Mouse (Mus musculus) Patski (cell line): ENCODE results near the gene Ss18l2. TPM values are rescaled to one million over a fixed set of nuclear protein-coding genes. Genes with fewer than 3 reads are reported as not detected.
A peak's percentile ranks its signal among the peaks of the same experiment; 100 is the strongest.

Experiments used
- ATAC-seq: fragments of 100-300 bp; one replicate; pipeline ENCODE4 v1.8.0; 2021
- CTCF ChIA-PET: fragments of 350-600 bp; sonication (Branson Sonifier 250); formaldehyde crosslinking; loops from one replicate; lab custom pipeline; 2022; ENCODE audit warnings: inconsistent platforms; lab: Charles Lee
- POLR2A ChIA-PET: fragments of 350-600 bp; sonication (Branson Sonifier 250); formaldehyde crosslinking; loops from one replicate; lab custom pipeline; 2022; ENCODE audit warnings: antibody characterized with exemption, inconsistent platforms; lab: Charles Lee
- DNase-seq: peaks from one replicate; pipeline ENCODE4 v3.0.0-alpha.2; 2011; ENCODE audit warnings: low read depth, low spot score
- H3K27me3 ChIP-seq: fragments of 371-371 bp; one replicate; pipeline ENCODE4 v1.5.1; 2021
- CTCF ChIP-seq: fragments of 100-300 bp; IDR thresholded peaks from one replicate; pipeline ENCODE4 v1.5.1; 2021
- in situ Hi-C: fragments of 300-500 bp; cut with MboI; formaldehyde crosslinking; loops from 3 replicates; pipeline ENCODE4 v1.11.1; 2018; ENCODE audit warnings: low pct_unique_long_range_greater_than_20kb, mixed read lengths
- polyA plus RNA-seq: library from polyadenylated mRNA; unstranded; gene quantifications from one replicate; pipeline ENCODE4 v1.2.3, GENCODE M21; 2021

Ss18l2 gene
- polyA plus RNA-seq, result 63.8 TPM

DNA sequence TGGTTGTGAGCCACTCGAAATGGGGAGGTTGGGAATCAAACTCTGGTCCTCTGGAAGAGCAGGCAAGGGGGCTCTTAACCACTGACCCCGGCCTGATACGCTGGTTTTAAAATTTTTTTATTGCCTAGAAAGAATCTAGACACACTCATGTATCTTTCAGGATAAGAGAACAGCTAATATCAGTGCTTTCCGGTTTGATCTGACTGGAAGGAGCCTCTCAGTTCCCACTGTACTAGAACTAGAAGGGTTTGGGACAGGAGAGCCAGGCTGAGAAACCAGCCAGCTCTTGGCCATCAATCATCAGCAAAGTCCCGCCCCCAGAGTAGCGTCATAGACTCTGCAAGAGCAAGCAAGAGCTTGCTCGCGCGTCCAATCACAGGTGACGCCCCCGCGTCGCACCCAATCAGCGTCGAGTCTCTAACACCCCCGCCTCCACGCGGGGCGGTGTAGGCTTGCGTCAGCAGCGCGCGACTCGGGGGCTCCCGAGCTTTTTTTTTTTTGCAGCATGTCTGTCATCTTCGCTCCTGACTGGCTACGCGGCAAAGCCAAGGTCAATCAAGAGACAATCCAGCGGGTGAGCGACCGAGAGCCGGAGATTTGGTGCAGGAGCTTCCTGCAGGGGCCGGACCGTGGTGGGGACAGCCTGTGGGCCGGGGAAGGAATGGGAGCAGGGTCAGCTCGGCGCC, at the start of gene Ss18l2:
Gene Ss18l2 (plus strand): TSS at position 432 of the 686 bp plus-strand sequence.
- DNase-seq, result peak; percentile 83

DNA sequence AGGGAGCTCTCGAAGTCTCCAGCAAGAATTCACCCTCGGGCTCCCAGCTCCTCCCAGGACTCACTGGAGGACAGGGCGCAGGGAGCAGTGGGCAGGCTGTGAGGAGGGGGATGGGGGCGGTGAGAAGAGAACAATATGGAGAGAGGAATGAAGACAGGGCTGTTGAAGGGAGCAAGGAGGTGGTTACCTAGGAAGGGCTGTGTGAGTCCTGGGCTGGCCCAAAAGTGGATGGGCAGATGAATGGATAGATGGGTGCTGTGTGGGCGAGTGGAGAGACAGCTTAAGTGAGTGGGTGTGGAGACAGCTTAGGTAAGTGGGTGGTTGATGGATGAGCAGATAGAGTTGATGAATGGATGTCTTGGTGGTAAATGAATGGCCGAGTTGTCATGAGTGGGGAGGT, 46.7 kb upstream of the Ss18l2 start:
- H3K27me3 ChIP-seq, result peaks cover 64% of the 10 kb centered on the region
- POLR2A ChIA-PET, result no interaction called here
- ATAC-seq (no peak), DNase-seq (no peak)
- CTCF ChIA-PET, result interaction anchor here (3.0 kb wide), 1 partner anchor 16 kb away, joined by 9 read pairs; no protein-coding TSS in a partner anchor
- in situ Hi-C loops, result no loop called here
- no peak for TF ChIP-seq CTCF

More for the DNA sequence above, at the start of gene Ss18l2:
- no peak for TF ChIP-seq CTCF
- ATAC-seq, result peak; percentile 92
- CTCF ChIA-PET, result interaction anchor here (0.8 kb wide), 1 partner anchor 15 kb away, joined by 4 read pairs; no protein-coding TSS in a partner anchor
- POLR2A ChIA-PET, result interaction anchor here (0.7 to 1.7 kb wide), 3 partner anchors 10 to 1016 kb away, joined by 3 to 9 read pairs (median 3); partner anchors contain the start of gene Nktr
- H3K27me3 ChIP-seq, result no peaks in the 10 kb centered on the region
- in situ Hi-C loops, result no loop called here

DNA sequence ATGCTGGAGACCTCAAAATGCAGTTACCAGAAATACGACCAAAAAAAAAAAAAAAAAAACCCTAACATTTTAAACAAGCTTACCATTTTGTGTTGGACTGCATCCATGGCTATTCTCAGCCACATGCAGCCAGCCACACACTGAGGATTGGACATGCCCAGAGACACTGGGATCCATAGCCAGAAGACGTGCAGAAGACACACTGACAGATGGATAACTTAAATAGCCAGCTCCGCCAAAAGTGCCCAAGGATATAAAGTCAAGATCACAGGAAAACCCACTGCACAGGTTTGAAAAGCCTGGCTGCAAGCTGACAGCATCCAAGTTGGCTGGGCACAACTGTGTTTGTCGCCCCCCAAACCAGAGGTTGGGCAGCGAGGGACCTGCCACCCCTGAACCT, 46.0 kb upstream of the Ss18l2 start:
- in situ Hi-C loops, result no loop called here
- POLR2A ChIA-PET, result no interaction called here
- ATAC-seq, result no peak
- CTCF ChIA-PET, result no interaction called here
- TF ChIP-seq CTCF, result no peak
- DNase-seq, result no peak
- peaks cover 66% of the 10 kb centered on the region for H3K27me3 ChIP-seq

DNA sequence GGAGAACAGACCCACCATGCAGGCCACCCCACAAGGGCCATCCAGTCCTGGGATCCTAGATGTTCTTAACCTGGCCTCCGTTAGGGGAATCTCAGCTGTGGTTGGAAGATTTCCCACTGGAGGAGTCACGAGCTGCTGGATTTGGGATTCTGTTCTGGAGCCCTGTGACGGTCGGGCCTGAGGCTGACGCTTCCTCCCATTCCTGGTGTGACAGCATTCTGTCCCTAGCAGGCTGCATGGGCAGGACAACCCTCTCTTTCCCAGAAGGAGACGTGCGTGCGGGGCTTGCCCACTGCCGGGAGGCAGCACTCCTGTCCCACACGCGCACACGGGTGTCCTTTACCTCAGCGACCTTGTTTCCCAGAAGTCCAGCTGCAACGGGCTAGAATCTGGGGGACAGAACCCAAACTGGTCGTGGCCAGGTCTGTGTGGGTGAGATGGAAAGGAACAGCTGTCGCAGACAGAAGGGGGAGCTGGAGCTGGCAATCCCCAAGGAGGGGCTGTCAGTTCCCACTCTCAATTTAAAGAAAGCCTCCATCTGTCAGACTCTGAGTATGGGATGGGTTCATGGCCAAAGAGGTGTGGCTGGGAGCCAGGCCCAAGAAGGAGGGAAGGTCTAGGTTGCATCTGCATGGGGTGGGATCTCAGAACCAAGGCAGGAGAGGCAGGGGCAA, 43.0 kb upstream of the Ss18l2 start:
- in situ Hi-C loops, result no loop called here
- ChIA-PET CTCF (interaction anchor here (1.0 kb wide), 1 partner anchor 126 kb away, joined by 3 read pairs; no protein-coding TSS in a partner anchor), POLR2A (no interaction called here)
- no peak for DNase-seq
- TF ChIP-seq CTCF, result no peak
- H3K27me3 ChIP-seq, result peaks cover 70% of the 10 kb centered on the region
- ATAC-seq, result no peak

DNA sequence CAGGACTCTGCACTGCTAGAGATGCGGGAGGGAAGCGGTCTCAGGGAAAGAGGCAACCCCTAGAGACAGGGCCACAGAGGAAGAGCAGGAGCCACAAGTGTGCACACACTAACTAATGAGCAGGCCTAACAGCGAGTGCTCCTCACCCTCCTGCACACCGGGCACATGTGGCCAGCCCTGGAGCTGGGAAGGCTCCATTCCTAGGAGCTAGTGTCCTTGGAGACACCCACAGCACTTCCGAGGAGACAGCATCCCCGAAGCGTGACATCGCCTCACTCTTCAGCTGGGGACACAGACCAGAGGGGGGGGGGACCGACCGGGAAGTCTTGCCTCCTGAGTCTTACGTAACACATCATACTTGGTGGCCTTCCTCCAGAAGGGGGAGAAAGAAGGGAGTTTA, 42.3 kb upstream of the Ss18l2 start:
- in situ Hi-C loops, result no loop called here
- no peak for TF ChIP-seq CTCF
- DNase-seq, result no peak
- ChIA-PET POLR2A (no interaction called here), CTCF (interaction anchor here (1.0 kb wide), 1 partner anchor 126 kb away, joined by 3 read pairs; no protein-coding TSS in a partner anchor)
- ATAC-seq, result no peak
- peaks cover 68% of the 10 kb centered on the region for H3K27me3 ChIP-seq

DNA sequence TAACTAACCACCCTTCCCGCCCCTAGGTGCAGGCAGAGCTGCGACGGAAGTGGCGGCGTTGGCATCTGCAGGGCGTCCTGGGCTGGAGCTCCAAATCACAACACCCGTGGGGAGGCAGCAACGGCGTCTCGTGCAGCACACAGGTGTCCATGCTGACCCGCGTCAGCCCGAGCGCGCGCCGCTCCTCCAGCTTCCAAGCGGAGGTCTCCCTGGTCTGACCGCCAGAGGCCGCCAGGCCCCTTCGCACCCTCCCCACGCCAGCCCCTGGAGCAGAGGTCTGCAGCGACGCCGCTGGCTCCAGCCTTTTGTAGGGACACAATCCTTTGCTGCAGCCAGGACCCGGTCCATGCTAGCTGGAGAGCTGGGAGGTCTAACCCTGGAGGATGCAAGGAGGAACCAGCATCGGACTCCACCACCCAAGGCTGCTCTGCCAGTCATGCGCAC, 40.8 kb upstream of the Ss18l2 start:
- no peak for TF ChIP-seq CTCF
- CTCF ChIA-PET, result interaction anchor here (1.3 to 1.4 kb wide), 2 partner anchors 30 to 90 kb away, joined by 3 to 5 read pairs; partner anchors contain the start of gene Zfp651
- ATAC-seq (peak; percentile 44), DNase-seq (no peak)
- in situ Hi-C loops, result no loop called here
- H3K27me3 ChIP-seq, result peaks cover 60% of the 10 kb centered on the region
- POLR2A ChIA-PET, result no interaction called here

DNA sequence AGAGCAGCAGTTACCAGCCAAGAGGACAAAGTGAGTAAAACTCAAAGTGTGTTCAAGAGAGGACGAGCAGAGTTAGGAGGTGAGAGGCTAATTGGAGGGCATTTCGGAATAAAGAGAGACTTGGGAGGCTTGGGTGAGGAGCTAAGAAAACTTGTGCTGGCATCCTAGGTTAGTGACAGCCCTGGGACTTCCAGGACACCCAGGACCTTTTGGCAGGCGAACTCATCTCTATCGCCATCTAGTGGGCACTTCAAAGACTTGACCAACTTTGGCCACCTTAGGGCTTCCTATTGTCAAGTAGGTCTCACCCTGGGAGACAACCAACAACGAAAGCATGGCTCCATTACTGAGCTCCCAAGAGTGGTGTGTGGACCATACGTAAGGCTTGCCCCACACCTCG, 38.8 kb upstream of the Ss18l2 start:
- DNase-seq, result no peak
- ATAC-seq, result peak; percentile 27
- ChIA-PET CTCF (interaction anchor here (0.8 to 2.5 kb wide), 7 partner anchors 10 to 194 kb away, joined by 3 to 11 read pairs (median 3); no protein-coding TSS in a partner anchor), POLR2A (no interaction called here)
- in situ Hi-C loops, result no loop called here
- H3K27me3 ChIP-seq, result peaks cover 46% of the 10 kb centered on the region
- TF ChIP-seq CTCF, result peak; percentile 76

DNA sequence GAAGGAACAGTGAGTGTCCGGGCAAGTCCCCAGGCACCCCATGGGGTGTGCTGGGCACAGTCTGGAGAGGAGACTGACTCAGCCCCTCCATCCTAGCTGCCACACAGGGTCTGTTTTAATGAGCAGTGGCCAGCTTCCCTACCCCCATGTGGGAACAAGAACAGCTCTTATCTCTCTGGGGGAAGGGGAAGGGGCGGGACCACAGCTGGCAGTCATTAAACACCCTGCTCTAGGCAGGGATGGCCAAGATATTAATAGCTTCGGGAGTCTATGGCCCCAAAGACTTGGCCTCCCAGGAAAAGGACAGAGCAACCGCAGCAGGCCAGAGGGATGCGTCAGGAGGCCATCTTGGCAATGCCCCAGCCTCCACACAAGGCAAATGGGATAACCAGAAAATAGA, 37.8 kb upstream of the Ss18l2 start:
- in situ Hi-C loops, result no loop called here
- no peak for TF ChIP-seq CTCF
- ChIA-PET POLR2A (no interaction called here), CTCF (interaction anchor here (1.3 to 2.5 kb wide), 3 partner anchors 11 to 23 kb away, joined by 3 to 11 read pairs (median 5); no protein-coding TSS in a partner anchor)
- no peak for ATAC-seq
- H3K27me3 ChIP-seq, result peaks cover 36% of the 10 kb centered on the region
- no peak for DNase-seq

DNA sequence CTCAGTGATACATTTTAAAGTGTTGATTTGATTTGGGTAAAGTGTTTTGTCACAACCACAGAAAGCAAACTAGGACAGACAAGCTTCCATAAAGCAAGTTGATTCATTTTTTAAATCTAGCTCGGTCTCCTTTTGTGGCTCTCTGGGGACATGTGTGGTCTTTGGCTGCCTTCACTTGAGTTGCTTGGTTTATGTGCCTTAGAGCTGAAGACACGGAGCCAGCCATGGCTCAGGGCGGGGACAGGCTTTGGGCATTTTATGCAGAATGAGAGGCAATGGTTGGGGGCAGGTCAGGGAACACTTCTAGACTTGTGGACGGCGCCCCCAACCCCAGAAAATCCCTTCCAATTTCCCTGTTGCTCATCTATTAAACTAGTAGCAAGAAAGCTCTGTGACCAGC, 36.4 kb upstream of the Ss18l2 start:
- in situ Hi-C loops, result no loop called here
- ChIA-PET CTCF (no interaction called here), POLR2A (no interaction called here)
- ATAC-seq (no peak), DNase-seq (no peak)
- TF ChIP-seq CTCF, result no peak
- H3K27me3 ChIP-seq, result peaks cover 28% of the 10 kb centered on the region

DNA sequence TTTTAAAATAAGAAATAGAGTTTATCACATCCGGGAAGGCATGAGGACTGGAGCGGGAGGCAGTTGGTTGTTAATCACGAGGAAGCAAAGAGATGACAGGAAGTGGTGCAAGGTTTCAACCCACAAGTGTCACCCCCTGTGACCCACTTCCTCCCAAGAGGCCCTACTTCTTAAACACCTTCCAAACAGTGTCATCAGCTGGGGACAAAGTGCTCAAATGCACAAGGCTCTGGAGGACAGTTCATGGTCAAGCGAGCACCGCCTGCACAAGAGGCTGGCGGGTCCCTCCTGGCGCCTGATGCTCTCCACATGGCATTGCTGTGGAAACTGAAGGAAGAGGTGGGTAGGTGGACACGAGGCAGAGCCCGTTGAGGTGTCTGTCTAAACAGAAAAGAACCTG, 35.1 kb upstream of the Ss18l2 start:
- in situ Hi-C loops, result loop anchor here (5.0 kb wide), 1 partner anchor 193 kb away; no protein-coding TSS in a partner anchor

DNA sequence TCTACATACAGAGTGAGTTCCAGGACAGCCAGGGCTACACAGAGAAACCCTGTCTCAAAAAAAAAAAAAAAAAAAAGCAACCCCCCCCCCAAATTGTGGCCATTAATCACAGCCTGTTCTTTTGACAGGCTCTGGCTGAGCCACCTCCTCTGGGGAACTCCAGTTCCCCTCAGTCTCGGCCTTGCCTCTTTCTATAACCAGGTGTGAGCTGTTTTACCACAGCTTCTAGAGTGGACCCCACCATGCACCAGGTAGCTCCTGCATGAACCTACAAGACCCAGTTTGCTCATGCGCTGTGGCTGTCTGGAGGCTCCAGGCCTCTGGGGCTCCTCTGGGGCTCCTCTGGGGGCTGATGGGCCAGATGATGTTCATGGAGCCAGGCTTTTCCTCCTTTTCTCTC, 34.6 kb upstream of the Ss18l2 start:
- DNase-seq, result no peak
- in situ Hi-C loops, result loop anchor here (5.0 kb wide), 1 partner anchor 193 kb away; no protein-coding TSS in a partner anchor
- no peak for ATAC-seq
- POLR2A ChIA-PET, result no interaction called here
- no peak for TF ChIP-seq CTCF
- H3K27me3 ChIP-seq, result peaks cover 11% of the 10 kb centered on the region
- CTCF ChIA-PET, result no interaction called here

More for the DNA sequence above, 35.1 kb upstream of the Ss18l2 start:
- peaks cover 15% of the 10 kb centered on the region for H3K27me3 ChIP-seq
- TF ChIP-seq CTCF, result no peak
- no peak for DNase-seq
- ChIA-PET CTCF (no interaction called here), POLR2A (no interaction called here)
- ATAC-seq, result no peak
